Mouse (Mus musculus) kidney, adult 2 months (tissue): Measurements from ENCODE around the gene Zswim4. TPM values are rescaled to one million over a fixed set of nuclear protein-coding genes. Genes with fewer than 3 reads are reported as not detected.

Source experiments
- DNase-seq: peaks from one replicate; pipeline ENCODE4 v3.0.0; 2021
- H3K27ac ChIP-seq: fragments of 200-500 bp; 2 replicates; pipeline ENCODE4 v1.5.1; 2012; ENCODE audit warnings: low read depth, low read length, control low read depth, inconsistent platforms; ENCODE audit not compliant: insufficient read depth
- H3K27me3 ChIP-seq: fragments of 200-500 bp; replicated peaks from 2 replicates; pipeline ENCODE4 v1.6.1; 2012; ENCODE audit warnings: mild to moderate bottlenecking, moderate library complexity, low read length, inconsistent platforms; ENCODE audit not compliant: control insufficient read depth, insufficient read depth
- H3K36me3 ChIP-seq: fragments of 200-500 bp; 2 replicates; pipeline ENCODE4 v1.6.1; 2012; ENCODE audit warnings: mild to moderate bottlenecking, moderate library complexity, low read length, inconsistent platforms; ENCODE audit not compliant: control insufficient read depth, insufficient read depth
- H3K4me1 ChIP-seq: fragments of 200-500 bp; 2 replicates; pipeline ENCODE4 v1.6.1; 2011; ENCODE audit warnings: low read length; ENCODE audit not compliant: control insufficient read depth, insufficient read depth
- H3K4me3 ChIP-seq: fragments of 200-500 bp; 2 replicates; pipeline ENCODE4 v1.5.1; 2011; ENCODE audit warnings: mild to moderate bottlenecking, low read depth, low read length, control low read depth; ENCODE audit not compliant: insufficient read depth
- CTCF ChIP-seq: fragments of 200-500 bp; conservative IDR thresholded peaks from 2 replicates; pipeline ENCODE4 v1.5.1; 2011; ENCODE audit warnings: low read depth, mild to moderate bottlenecking, control low read depth, low read length, moderate library complexity, mixed read lengths; ENCODE audit not compliant: insufficient read depth, insufficient read length
- POLR2A ChIP-seq: fragments of 200-500 bp; IDR thresholded peaks from one replicate; pipeline ENCODE4 v1.6.1; 2011; ENCODE audit warnings: low read depth, low read length, control low read depth
- WGBS: fragments of 180-500 bp; shearing (Covaris S2); methylation state at CpG from one replicate; pipeline ENCODE4 v1.1.7; 2018; 5-methylcytosine and 5-hydroxymethylcytosine counted together
- polyA plus RNA-seq: library from polyadenylated mRNA; depleted of rRNA; stranded (reverse); fragments of >200 nt; gene quantifications from 2 replicates; pipeline ENCODE4 v1.2.3, GENCODE M21; 2012

Zswim4 gene
- polyA plus RNA-seq, 1 experiment: 9.2 TPM

GRCm38 (mm10) chr8:84203975-84204772, 32.7 kb downstream of the Zswim4 start:
- H3K4me1 ChIP-seq: peaks cover 12% of the 10 kb centered on the region
- 0 out of 2 replicates have a peak, but pooled peaks have one; percentile 30 for TF ChIP-seq CTCF
- peak; percentile 26 for TF ChIP-seq POLR2A
- 45% methylated on average over 13 of the region's 13 CpGs for WGBS
- H3K4me3 ChIP-seq: peak overlapping the region; percentile 53
- no peaks in the 10 kb centered on the region for H3K36me3 ChIP-seq
- no peaks in the 10 kb centered on the region for H3K27me3 ChIP-seq
- peak; percentile 90 for DNase-seq
- peak overlapping the region; percentile 98 for H3K27ac ChIP-seq

- DNase-seq: peak; percentile 94
- WGBS: 13% methylated on average over 34 of the region's 34 CpGs
- peak overlapping the region; percentile 53 for H3K4me3 ChIP-seq
- peak overlapping the region; percentile 98 for H3K27ac ChIP-seq
- peaks cover 12% of the 10 kb centered on the region for H3K4me1 ChIP-seq
- no peaks in the 10 kb centered on the region for H3K36me3 ChIP-seq
- no peaks in the 10 kb centered on the region for H3K27me3 ChIP-seq
- TF ChIP-seq POLR2A: peak; percentile 66
- no peak for TF ChIP-seq CTCF
Measured at GRCm38 (mm10) chr8:84202938-84203917, 33.6 kb downstream of the Zswim4 start.

GRCm38 (mm10) chr8:84202466-84202865, 34.4 kb downstream of the Zswim4 start:
- H3K36me3 ChIP-seq: no peaks in the 10 kb centered on the region
- no peak for TF ChIP-seq POLR2A
- TF ChIP-seq CTCF: no peak
- H3K27ac ChIP-seq: peak overlapping the region; percentile 98
- DNase-seq: peak; percentile 72
- peaks cover 5% of the 10 kb centered on the region for H3K4me1 ChIP-seq
- H3K4me3 ChIP-seq: peak overlapping the region; percentile 76
- 42% methylated on average over 9 of the region's 9 CpGs for WGBS
- no peaks in the 10 kb centered on the region for H3K27me3 ChIP-seq

GRCm38 (mm10) chr8:84201545-84202245, 35.2 kb downstream of the Zswim4 start:
- 37% methylated on average over 15 of the region's 15 CpGs for WGBS
- peak; percentile 83 for DNase-seq
- TF ChIP-seq CTCF (no peak), POLR2A (peak; percentile 4)

GRCm38 (mm10) chr8:84200652-84201544, 36.0 kb downstream of the Zswim4 start:
- peak overlapping the region; percentile 98 for H3K27ac ChIP-seq
- TF ChIP-seq POLR2A: peak; percentile 72
- TF ChIP-seq CTCF: no peak
- WGBS: 4% methylated on average over 70 of the region's 70 CpGs
- H3K36me3 ChIP-seq: no peaks in the 10 kb centered on the region
- H3K4me3 ChIP-seq: peak overlapping the region; percentile 76
- no peaks in the 10 kb centered on the region for H3K27me3 ChIP-seq
- DNase-seq: peak; percentile 88
- H3K4me1 ChIP-seq: peaks cover 4% of the 10 kb centered on the region; the same call in 1 of the 2 replicates

More at GRCm38 (mm10) chr8:84201545-84202245, 35.2 kb downstream of the Zswim4 start:
- peak overlapping the region; percentile 76 for H3K4me3 ChIP-seq
- no peaks in the 10 kb centered on the region for H3K36me3 ChIP-seq
- H3K27me3 ChIP-seq: no peaks in the 10 kb centered on the region
- H3K27ac ChIP-seq: peak overlapping the region; percentile 98
- H3K4me1 ChIP-seq: peaks cover 4% of the 10 kb centered on the region; the same call in 1 of the 2 replicates

GRCm38 (mm10) chr8:84200126-84200555, 36.7 kb downstream of the Zswim4 start:
- 42% methylated on average over 8 of the region's 8 CpGs for WGBS

More at GRCm38 (mm10) chr8:84200126-84200555, 36.7 kb downstream of the Zswim4 start:
- Histone ChIP-seq H3K4me3 (peak overlapping the region; percentile 35; the same call in 1 of the 2 replicates), H3K4me1 (peaks cover 4% of the 10 kb centered on the region; the same call in 1 of the 2 replicates), H3K36me3 (no peaks in the 10 kb centered on the region), H3K27me3 (no peaks in the 10 kb centered on the region), H3K27ac (peak overlapping the region; percentile 52)
- TF ChIP-seq CTCF (no peak), POLR2A (no peak)
- no peak for DNase-seq
